Mouse (Mus musculus) testis, adult 2 months (tissue): Measurements from ENCODE around the gene 1110032F04Rik. TPM values are rescaled to one million over a fixed set of nuclear protein-coding genes. Genes with fewer than 3 reads are reported as not detected.

Source experiments
- H3K27ac ChIP-seq: fragments of 200-500 bp; 2 replicates; pipeline ENCODE4 v1.5.1; 2012; ENCODE audit warnings: low read depth, low read length; ENCODE audit not compliant: control insufficient read depth, insufficient read depth
- H3K27me3 ChIP-seq: fragments of 200-500 bp; 2 replicates; pipeline ENCODE4 v1.6.1; 2012; ENCODE audit warnings: mild to moderate bottlenecking, low read length, moderate library complexity; ENCODE audit not compliant: control insufficient read depth, insufficient read depth
- H3K36me3 ChIP-seq: fragments of 200-500 bp; 2 replicates; pipeline ENCODE4 v1.6.1; 2012; ENCODE audit warnings: mild to moderate bottlenecking, low read length; ENCODE audit not compliant: control insufficient read depth, insufficient read depth
- H3K4me1 ChIP-seq: fragments of 200-500 bp; 2 replicates; pipeline ENCODE4 v1.6.1; 2012; ENCODE audit warnings: low read length; ENCODE audit not compliant: control insufficient read depth, insufficient read depth
- H3K4me3 ChIP-seq: fragments of 200-500 bp; 2 replicates; pipeline ENCODE4 v1.5.1; 2012; ENCODE audit warnings: low read depth, mild to moderate bottlenecking, low read length, moderate library complexity, mixed read lengths; ENCODE audit not compliant: control insufficient read depth
- CTCF ChIP-seq: fragments of 200-500 bp; IDR thresholded peaks from 2 replicates; pipeline ENCODE4 v1.5.1; 2012; ENCODE audit warnings: low read depth, mild to moderate bottlenecking, inconsistent platforms, low read length, moderate library complexity; ENCODE audit not compliant: control insufficient read depth, insufficient read depth, insufficient replicate concordance
- POLR2A ChIP-seq: fragments of 200-500 bp; IDR thresholded peaks from 2 replicates; pipeline ENCODE4 v1.6.1; 2012; ENCODE audit warnings: low read depth, mild to moderate bottlenecking, inconsistent platforms, low read length, moderate library complexity; ENCODE audit not compliant: control insufficient read depth
- polyA plus RNA-seq: library from polyadenylated mRNA; depleted of rRNA; stranded (reverse); fragments of >200 nt; gene quantifications from 2 replicates; pipeline ENCODE4 v1.2.3, GENCODE M21; 2012; rRNA removed

1110032F04Rik gene
- not detected in 2 replicates for polyA plus RNA-seq

GRCm38 (mm10) chr3:68869211-68869690 is at the start of gene 1110032F04Rik:
TSS of gene 1110032F04Rik (plus strand) at chr3:68869586.
- H3K27me3 ChIP-seq, result no peaks in the 10 kb centered on the region
- TF ChIP-seq CTCF, result no peak
- no peak for TF ChIP-seq POLR2A
- H3K4me3 ChIP-seq, result peak within 1 kb of the TSS; percentile 83
- no peak within 1 kb of the TSS for H3K27ac ChIP-seq
- H3K36me3 ChIP-seq, result no peaks in the 10 kb centered on the region
- peaks cover 15% of the 10 kb centered on the region for H3K4me1 ChIP-seq

- no peak overlapping the region for H3K27ac ChIP-seq
- TF ChIP-seq POLR2A, result no peak
- TF ChIP-seq CTCF, result no peak
- no peaks in the 10 kb centered on the region for H3K27me3 ChIP-seq
- H3K4me1 ChIP-seq, result no peaks in the 10 kb centered on the region
- H3K4me3 ChIP-seq, result no peak overlapping the region
- H3K36me3 ChIP-seq, result no peaks in the 10 kb centered on the region
These were observed 48.0 kb upstream of the 1110032F04Rik start for GRCm38 (mm10) chr3:68821406-68821805.

- TF ChIP-seq POLR2A (no peak), CTCF (no peak)
- Histone ChIP-seq H3K27ac (no peak overlapping the region), H3K27me3 (no peaks in the 10 kb centered on the region), H3K4me1 (no peaks in the 10 kb centered on the region), H3K4me3 (no peak overlapping the region), H3K36me3 (no peaks in the 10 kb centered on the region)
These were observed 47.5 kb upstream of the 1110032F04Rik start for GRCm38 (mm10) chr3:68821926-68822341.

- no peaks in the 10 kb centered on the region for H3K36me3 ChIP-seq
- TF ChIP-seq CTCF, result no peak
- no peak for TF ChIP-seq POLR2A
- H3K27ac ChIP-seq, result no peak overlapping the region
- no peaks in the 10 kb centered on the region for H3K4me1 ChIP-seq
- no peaks in the 10 kb centered on the region for H3K27me3 ChIP-seq
- no peak overlapping the region for H3K4me3 ChIP-seq
These were observed 45.3 kb upstream of the 1110032F04Rik start for GRCm38 (mm10) chr3:68823876-68824764.

- H3K36me3 ChIP-seq, result no peaks in the 10 kb centered on the region
- TF ChIP-seq POLR2A (no peak), CTCF (no peak)
- no peaks in the 10 kb centered on the region for H3K27me3 ChIP-seq
- no peak overlapping the region for H3K4me3 ChIP-seq
- H3K27ac ChIP-seq, result no peak overlapping the region
- H3K4me1 ChIP-seq, result no peaks in the 10 kb centered on the region
These were observed 44.7 kb upstream of the 1110032F04Rik start for GRCm38 (mm10) chr3:68824765-68825090.

GRCm38 (mm10) chr3:68825151-68825550 is 44.2 kb upstream of the 1110032F04Rik start:
- H3K4me3 ChIP-seq, result no peak overlapping the region
- no peak for TF ChIP-seq POLR2A
- TF ChIP-seq CTCF, result no peak

GRCm38 (mm10) chr3:68827671-68828070 is 41.7 kb upstream of the 1110032F04Rik start:
- TF ChIP-seq CTCF (no peak), POLR2A (no peak)
- Histone ChIP-seq H3K27ac (no peak overlapping the region), H3K4me1 (no peaks in the 10 kb centered on the region), H3K36me3 (no peaks in the 10 kb centered on the region), H3K27me3 (no peaks in the 10 kb centered on the region), H3K4me3 (no peak overlapping the region)

More at GRCm38 (mm10) chr3:68825151-68825550, 44.2 kb upstream of the 1110032F04Rik start:
- Histone ChIP-seq H3K27ac (no peak overlapping the region), H3K36me3 (no peaks in the 10 kb centered on the region), H3K4me1 (no peaks in the 10 kb centered on the region), H3K27me3 (no peaks in the 10 kb centered on the region)

- no peak overlapping the region for H3K27ac ChIP-seq
- no peaks in the 10 kb centered on the region for H3K4me1 ChIP-seq
- TF ChIP-seq CTCF (no peak), POLR2A (no peak)
- no peaks in the 10 kb centered on the region for H3K27me3 ChIP-seq
- no peak overlapping the region for H3K4me3 ChIP-seq
- no peaks in the 10 kb centered on the region for H3K36me3 ChIP-seq
These were observed 39.4 kb upstream of the 1110032F04Rik start for GRCm38 (mm10) chr3:68829944-68830343.
